Mouse (Mus musculus) thymus, adult 18-20 months (tissue): ENCODE measurements around the gene Kcnmb1.

ENCODE experiments used
- DNase-seq, 2 experiments: peaks; one replicate each; pipeline ENCODE4 v3.0.0; 2022; ENCODE audit warnings: mixed read lengths in 2 of 2

Gene Kcnmb1

GRCm38 (mm10) chr11:34007616-34008015 is 44.8 kb downstream of the Kcnmb1 start:
- no peak for DNase-seq

GRCm38 (mm10) chr11:34008214-34008613 is 45.4 kb downstream of the Kcnmb1 start:
- peak; percentile 38 to 63 for DNase-seq

- DNase-seq, result peak; percentile 60 to 80
These were observed 45.9 kb downstream of the Kcnmb1 start for GRCm38 (mm10) chr11:34008702-34009101.

DNA sequence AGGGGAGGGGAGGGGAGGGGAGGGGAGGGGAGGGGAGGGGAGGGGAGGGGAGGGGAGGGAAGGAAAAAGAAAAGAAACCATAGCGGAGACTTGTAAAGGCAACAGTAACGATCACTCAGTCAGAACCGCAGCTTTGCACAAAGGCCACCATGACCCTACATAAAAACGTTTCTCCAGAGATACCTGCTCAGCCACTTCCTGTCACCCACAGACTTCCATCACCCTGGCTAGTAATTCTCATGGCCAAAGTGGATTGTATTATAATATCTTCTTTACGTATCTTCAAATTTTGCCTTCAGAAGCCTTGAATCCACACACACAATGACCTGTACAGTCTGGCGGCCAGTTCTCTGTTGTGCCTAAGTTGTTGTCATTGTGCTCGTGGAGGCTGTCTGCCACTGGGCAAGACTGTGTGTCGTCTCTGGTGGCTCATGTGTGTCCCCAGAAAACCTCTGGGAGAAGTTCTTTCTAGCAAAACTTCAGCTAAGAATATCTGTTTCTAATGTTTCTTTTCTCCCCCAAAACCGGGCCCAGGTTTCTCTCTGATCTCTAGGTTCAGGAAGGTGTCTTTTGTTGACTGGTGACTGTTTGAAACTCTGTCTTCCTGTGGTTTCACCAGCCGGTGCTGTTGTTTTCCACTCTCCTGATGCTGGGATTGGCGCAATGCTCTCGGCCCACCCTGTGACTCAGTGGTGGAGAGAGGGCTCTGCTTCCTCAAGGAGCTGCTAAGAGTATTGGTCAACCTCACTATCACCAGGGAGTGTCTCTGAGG is 46.7 kb downstream of the Kcnmb1 start:
- DNase-seq, result peak in 1 of 2 experiments; percentile 60

DNA sequence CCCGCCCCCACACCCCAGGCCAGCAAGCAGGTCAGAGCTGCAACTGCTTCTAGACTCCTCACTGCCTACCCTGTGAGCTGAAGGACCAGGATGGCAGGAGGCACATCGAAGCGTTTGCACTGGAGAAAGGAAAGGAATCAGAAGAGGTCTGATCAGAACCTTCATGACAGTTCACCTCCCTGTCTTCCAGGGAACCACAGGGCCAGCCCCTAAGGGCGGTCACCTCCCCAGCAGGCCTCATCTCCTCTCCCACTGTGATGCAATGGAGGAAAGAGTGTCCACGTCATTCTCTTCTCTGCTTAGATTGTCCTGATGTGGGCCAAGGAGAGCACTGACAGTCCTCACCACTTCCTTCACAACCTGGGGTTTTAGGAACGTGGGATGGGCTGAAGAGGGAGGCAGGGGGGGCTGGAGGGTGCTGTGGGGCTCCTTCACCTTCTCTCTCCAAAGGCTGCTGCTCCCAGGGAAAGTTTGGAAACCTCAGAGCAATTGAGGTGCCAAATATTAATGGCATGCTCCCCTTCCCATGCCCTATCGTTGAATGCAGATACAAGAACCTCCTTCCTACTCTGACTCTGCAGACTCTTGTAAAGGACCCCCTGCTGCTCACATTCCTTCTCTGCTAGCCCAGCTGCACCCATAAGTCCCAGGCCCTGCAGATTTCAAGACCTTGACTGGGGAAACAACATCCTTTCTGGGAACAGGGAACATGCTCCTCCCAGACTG is 47.5 kb downstream of the Kcnmb1 start:
- peak; percentile 15 to 39 for DNase-seq

DNA sequence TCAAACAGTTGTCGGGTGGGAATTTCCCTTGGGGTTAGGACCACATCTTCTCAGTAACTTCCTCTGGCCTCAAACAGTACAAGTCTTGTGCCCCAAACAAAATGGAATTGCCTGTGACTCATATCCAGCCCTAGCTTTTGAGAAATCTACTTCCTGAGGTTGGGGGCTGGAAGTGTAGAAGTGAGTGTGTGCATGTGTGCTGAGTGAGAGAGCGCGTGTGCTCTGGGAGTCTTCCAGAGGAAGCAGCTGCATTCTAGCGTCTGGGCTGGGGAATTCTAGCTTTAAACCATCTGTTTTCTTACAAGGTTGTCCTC is 48.0 kb downstream of the Kcnmb1 start:
- peak in 1 of 2 experiments; percentile 30 for DNase-seq

DNA sequence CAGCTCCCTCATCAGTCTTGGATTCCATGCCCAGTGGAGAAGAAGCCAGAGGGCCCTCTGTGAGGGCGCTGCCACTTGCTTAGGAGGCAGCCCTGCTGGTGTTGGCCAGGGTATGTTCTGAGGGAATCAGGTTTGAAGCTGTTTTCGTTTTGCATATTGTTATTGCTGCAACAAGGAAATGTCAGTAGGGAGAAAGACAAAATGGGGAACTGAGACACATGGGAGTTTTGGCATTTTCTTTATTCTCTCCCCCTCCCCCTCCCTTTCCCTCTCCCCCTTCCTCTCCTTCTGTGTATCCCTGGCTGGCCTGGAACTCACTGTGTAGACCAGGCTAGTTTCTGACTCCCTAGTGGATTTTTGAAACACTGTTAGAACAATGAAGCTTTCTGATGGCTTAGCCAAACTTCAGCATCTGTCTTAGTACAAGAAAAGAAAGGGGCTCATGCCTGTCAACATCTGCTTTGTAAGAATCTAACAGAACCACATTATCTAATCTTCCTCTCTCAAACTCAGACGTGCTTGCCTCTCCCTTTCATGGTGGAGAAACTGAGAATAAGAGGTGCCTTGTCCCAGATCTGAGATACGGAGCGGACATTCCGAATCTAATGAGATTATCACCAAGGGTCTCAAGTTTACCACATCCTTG is 49.3 kb downstream of the Kcnmb1 start:
- DNase-seq, result no peak
